Mouse (Mus musculus) forebrain, embryonic 15.5 days (tissue): ENCODE results near the gene Riox2. TPM values are rescaled to one million over a fixed set of nuclear protein-coding genes. Genes with fewer than 3 reads are reported as not detected.
"Not testable (repeated sequence)": the region's sequence is repeated elsewhere in the genome, so short reads cannot be mapped to it uniquely, and the experiment has no call there.

Experiments used
- ATAC-seq: fragments of 200-750 bp; cut with Nextera tagmentation; replicated peaks from 2 replicates; pipeline ENCODE4 v1.8.0; 2017; ENCODE audit warnings: mild to moderate bottlenecking, moderate TSS enrichment, moderate library complexity
- H3K27ac ChIP-seq: fragments of 300-500 bp; sonication (generic); replicated peaks from 2 replicates; pipeline ENCODE4 v1.5.1; 2015; ENCODE audit warnings: mild to moderate bottlenecking, inconsistent platforms
- H3K27me3 ChIP-seq: fragments of 300-500 bp; sonication (generic); 2 replicates; pipeline ENCODE4 v1.6.1; 2015; ENCODE audit warnings: inconsistent platforms
- H3K36me3 ChIP-seq: fragments of 300-500 bp; sonication (generic); 2 replicates; pipeline ENCODE4 v1.6.1; 2015; ENCODE audit warnings: mild to moderate bottlenecking, inconsistent platforms
- H3K4me1 ChIP-seq: fragments of 300-500 bp; sonication (generic); 2 replicates; pipeline ENCODE4 v1.6.1; 2015; ENCODE audit warnings: inconsistent platforms
- H3K4me2 ChIP-seq: fragments of 300-500 bp; sonication (generic); replicated peaks from 2 replicates; pipeline ENCODE4 v1.6.1; 2015; ENCODE audit warnings: mild to moderate bottlenecking, inconsistent platforms
- H3K4me3 ChIP-seq: fragments of 300-500 bp; sonication (generic); 2 replicates; pipeline ENCODE4 v1.5.1; 2015; ENCODE audit warnings: mild to moderate bottlenecking, inconsistent platforms
- H3K9ac ChIP-seq: fragments of 300-500 bp; sonication (generic); replicated peaks from 2 replicates; pipeline ENCODE4 v1.6.1; 2015; ENCODE audit warnings: mild to moderate bottlenecking, inconsistent platforms
- H3K9me3 ChIP-seq: fragments of 300-500 bp; sonication (generic); 2 replicates; pipeline ENCODE4 v1.6.1; 2016; ENCODE audit warnings: inconsistent platforms
- WGBS: fragments of 180-500 bp; shearing (Covaris S2); methylation state at CpG from one replicate; pipeline ENCODE4 v1.1.7; 2015; ENCODE audit warnings: mixed read lengths; 5-methylcytosine and 5-hydroxymethylcytosine counted together
- polyA plus RNA-seq: library from polyadenylated mRNA; unstranded; fragments of >200 nt; fragmentation: Nextera tagmentation; extraction: Ambion mirVana; gene quantifications from 2 replicates; pipeline ENCODE4 v1.2.1, GENCODE M21; 2015

Riox2 gene
- 13.2 and 13.3 TPM in 2 replicates for polyA plus RNA-seq

- Histone ChIP-seq H3K27ac (no peak within 1 kb of the TSS), H3K27me3 (no peaks in the 10 kb centered on the region), H3K9me3 (no peaks in the 10 kb centered on the region), H3K4me1 (peaks cover 6% of the 10 kb centered on the region), H3K4me2 (peak within 1 kb of the TSS; percentile 85), H3K4me3 (peak within 1 kb of the TSS; percentile 70), H3K36me3 (no peaks in the 10 kb centered on the region), H3K9ac (peak within 1 kb of the TSS; percentile 54)
- 2% methylated on average over 55 of the region's 56 CpGs for WGBS
- ATAC-seq, result peak; percentile 97
Measured at GRCm38 (mm10) chr16:59471637-59472278, at the start of gene Riox2. Gene Riox2, plus strand, starts transcription at chr16:59471775.

GRCm38 (mm10) chr16:59427960-59428359 is 43.6 kb upstream of the Riox2 start:
- Histone ChIP-seq H3K27ac (no peak overlapping the region), H3K4me1 (no peaks in the 10 kb centered on the region), H3K4me3 (no peak overlapping the region), H3K27me3 (no peaks in the 10 kb centered on the region), H3K36me3 (no peaks in the 10 kb centered on the region), H3K4me2 (no peak overlapping the region), H3K9me3 (no peaks in the 10 kb centered on the region), H3K9ac (no peak overlapping the region)
- WGBS, result 62% methylated on average over 7 of the region's 7 CpGs
- ATAC-seq, result no peak

GRCm38 (mm10) chr16:59433181-59433580 is 38.4 kb upstream of the Riox2 start:
- H3K27ac ChIP-seq, result no peak overlapping the region
- H3K4me1 ChIP-seq, result no peaks in the 10 kb centered on the region
- no peak for ATAC-seq
- no peaks in the 10 kb centered on the region for H3K36me3 ChIP-seq
- H3K27me3 ChIP-seq, result no peaks in the 10 kb centered on the region
- H3K9me3 ChIP-seq, result no peaks in the 10 kb centered on the region
- no peak overlapping the region for H3K4me2 ChIP-seq
- H3K9ac ChIP-seq, result no peak overlapping the region
- WGBS, result 81% methylated on average over 11 of the region's 11 CpGs
- H3K4me3 ChIP-seq, result no peak overlapping the region

- ATAC-seq, result no peak
- no peaks in the 10 kb centered on the region for H3K27me3 ChIP-seq
- H3K4me2 ChIP-seq, result no peak overlapping the region
- 87% methylated on average over 7 of the region's 7 CpGs for WGBS
- H3K36me3 ChIP-seq, result no peaks in the 10 kb centered on the region
- H3K9ac ChIP-seq, result no peak overlapping the region
- H3K4me1 ChIP-seq, result no peaks in the 10 kb centered on the region
- no peaks in the 10 kb centered on the region for H3K9me3 ChIP-seq
- no peak overlapping the region for H3K27ac ChIP-seq
- no peak overlapping the region for H3K4me3 ChIP-seq
Measured at GRCm38 (mm10) chr16:59444880-59445559, 26.6 kb upstream of the Riox2 start.

GRCm38 (mm10) chr16:59448181-59448580 is 23.4 kb upstream of the Riox2 start:
- Histone ChIP-seq H3K4me1 (no peaks in the 10 kb centered on the region), H3K27me3 (no peaks in the 10 kb centered on the region), H3K4me2 (no peak overlapping the region), H3K9me3 (no peaks in the 10 kb centered on the region), H3K27ac (no peak overlapping the region), H3K9ac (no peak overlapping the region), H3K4me3 (no peak overlapping the region), H3K36me3 (no peaks in the 10 kb centered on the region)
- no peak for ATAC-seq
- 64% methylated on average over 1 of the region's 1 CpGs for WGBS

GRCm38 (mm10) chr16:59449092-59449491 is 22.5 kb upstream of the Riox2 start:
- Histone ChIP-seq H3K4me3 (no peak overlapping the region), H3K4me1 (no peaks in the 10 kb centered on the region), H3K27ac (no peak overlapping the region), H3K27me3 (no peaks in the 10 kb centered on the region), H3K9ac (no peak overlapping the region), H3K9me3 (no peaks in the 10 kb centered on the region), H3K36me3 (no peaks in the 10 kb centered on the region), H3K4me2 (no peak overlapping the region)
- ATAC-seq, result no peak

GRCm38 (mm10) chr16:59451813-59452212 is 19.8 kb upstream of the Riox2 start:
- Histone ChIP-seq H3K4me1 (no peaks in the 10 kb centered on the region), H3K36me3 (no peaks in the 10 kb centered on the region), H3K27me3 (no peaks in the 10 kb centered on the region), H3K9ac (no peak overlapping the region), H3K27ac (no peak overlapping the region), H3K9me3 (no peaks in the 10 kb centered on the region), H3K4me3 (no peak overlapping the region), H3K4me2 (no peak overlapping the region)
- 93% methylated on average over 5 of the region's 5 CpGs for WGBS
- no peak for ATAC-seq

- H3K36me3 ChIP-seq, H3K9ac ChIP-seq, H3K4me3 ChIP-seq, H3K4me1 ChIP-seq, H3K9me3 ChIP-seq, ATAC-seq, H3K27ac ChIP-seq, H3K4me2 ChIP-seq, H3K27me3 ChIP-seq: not testable (repeated sequence)
- WGBS, result 88% methylated on average over 5 of the region's 5 CpGs
Measured at GRCm38 (mm10) chr16:59459259-59459861, 12.2 kb upstream of the Riox2 start.

GRCm38 (mm10) chr16:59463567-59463966 is 8.0 kb upstream of the Riox2 start:
- H3K9ac ChIP-seq, result no peak overlapping the region
- H3K27ac ChIP-seq, result no peak overlapping the region
- no peak overlapping the region for H3K4me3 ChIP-seq
- no peaks in the 10 kb centered on the region for H3K27me3 ChIP-seq
- no peak for ATAC-seq
- no peaks in the 10 kb centered on the region for H3K9me3 ChIP-seq
- H3K4me1 ChIP-seq, result no peaks in the 10 kb centered on the region
- H3K36me3 ChIP-seq, result no peaks in the 10 kb centered on the region
- WGBS, result 85% methylated on average over 4 of the region's 4 CpGs
- no peak overlapping the region for H3K4me2 ChIP-seq

GRCm38 (mm10) chr16:59463973-59464372 is 7.6 kb upstream of the Riox2 start:
- H3K4me3 ChIP-seq, result no peak overlapping the region
- no peak overlapping the region for H3K4me2 ChIP-seq
- no peaks in the 10 kb centered on the region for H3K27me3 ChIP-seq
- H3K36me3 ChIP-seq, result no peaks in the 10 kb centered on the region
- 88% methylated on average over 6 of the region's 6 CpGs for WGBS
- H3K9ac ChIP-seq, result no peak overlapping the region
- no peak overlapping the region for H3K27ac ChIP-seq
- no peaks in the 10 kb centered on the region for H3K9me3 ChIP-seq
- H3K4me1 ChIP-seq, result no peaks in the 10 kb centered on the region
- ATAC-seq, result no peak

- 86% methylated on average over 1 of the region's 1 CpGs for WGBS
- no peak overlapping the region for H3K27ac ChIP-seq
Measured at GRCm38 (mm10) chr16:59469846-59470245, 1.7 kb upstream of the Riox2 start.

GRCm38 (mm10) chr16:59472546-59472945 is 971 bp downstream of the Riox2 start:
- H3K4me1 ChIP-seq, result peaks cover 6% of the 10 kb centered on the region
- no peak overlapping the region for H3K9ac ChIP-seq
- no peak overlapping the region for H3K27ac ChIP-seq
- H3K4me2 ChIP-seq, result peak overlapping the region; percentile 85
- H3K4me3 ChIP-seq, result peak overlapping the region; percentile 70
- H3K36me3 ChIP-seq, result no peaks in the 10 kb centered on the region
- H3K9me3 ChIP-seq, result no peaks in the 10 kb centered on the region
- peak; percentile 23; the same call in 1 of the 2 replicates for ATAC-seq
- H3K27me3 ChIP-seq, result no peaks in the 10 kb centered on the region
- WGBS, result 53% methylated on average over 6 of the region's 6 CpGs

More at GRCm38 (mm10) chr16:59469846-59470245, 1.7 kb upstream of the Riox2 start:
- H3K36me3 ChIP-seq, result no peaks in the 10 kb centered on the region
- H3K4me1 ChIP-seq, result peaks cover 6% of the 10 kb centered on the region
- no peak for ATAC-seq
- H3K27me3 ChIP-seq, result no peaks in the 10 kb centered on the region
- H3K9me3 ChIP-seq, result no peaks in the 10 kb centered on the region
- H3K4me2 ChIP-seq, result no peak overlapping the region
- H3K9ac ChIP-seq, result no peak overlapping the region
- H3K4me3 ChIP-seq, result no peak overlapping the region
